Mouse (Mus musculus) ovary, adult 18-20 months (tissue): ENCODE measurements around the gene Mkrn2os.
A peak's percentile ranks its signal among the peaks of the same experiment; 100 is the strongest.
"Not testable (repeated sequence)": the region's sequence is repeated elsewhere in the genome, so short reads cannot be mapped to it uniquely, and the experiment has no call there.

Experiments
- DNase-seq: peaks from one replicate; pipeline ENCODE4 v3.0.0; 2022; ENCODE audit warnings: low spot score, mixed read lengths

The Mkrn2os gene

GRCm38 (mm10) chr6:115592458-115592857, at the start of gene Mkrn2os:
Gene Mkrn2os, minus strand, starts transcription at chr6:115592576.
- no peak for DNase-seq

GRCm38 (mm10) chr6:115638188-115638587, 45.8 kb upstream of the Mkrn2os start:
- not testable (repeated sequence) for DNase-seq

- no peak for DNase-seq
Measured at GRCm38 (mm10) chr6:115634015-115634414, 41.6 kb upstream of the Mkrn2os start.

- DNase-seq, result no peak
Measured at GRCm38 (mm10) chr6:115631056-115631795, 38.9 kb upstream of the Mkrn2os start.

- no peak for DNase-seq
Measured at GRCm38 (mm10) chr6:115626121-115626520, 33.7 kb upstream of the Mkrn2os start.

GRCm38 (mm10) chr6:115620942-115621341, 28.6 kb upstream of the Mkrn2os start:
- no peak for DNase-seq

- no peak for DNase-seq
Measured at GRCm38 (mm10) chr6:115619818-115620217, 27.4 kb upstream of the Mkrn2os start.

GRCm38 (mm10) chr6:115615983-115616382, 23.6 kb upstream of the Mkrn2os start:
- no peak for DNase-seq

- DNase-seq, result no peak
Measured at GRCm38 (mm10) chr6:115613793-115614192, 21.4 kb upstream of the Mkrn2os start.

- no peak for DNase-seq
Measured at GRCm38 (mm10) chr6:115610301-115610700, 17.9 kb upstream of the Mkrn2os start.

GRCm38 (mm10) chr6:115609121-115609520, 16.7 kb upstream of the Mkrn2os start:
- no peak for DNase-seq

- DNase-seq, result no peak
Measured at GRCm38 (mm10) chr6:115607429-115607828, 15.1 kb upstream of the Mkrn2os start.

GRCm38 (mm10) chr6:115606461-115606860, 14.1 kb upstream of the Mkrn2os start:
- DNase-seq, result no peak

GRCm38 (mm10) chr6:115601715-115602523, 9.5 kb upstream of the Mkrn2os start, which contains the start of gene Mkrn2:
Gene Mkrn2, plus strand, starts transcription at chr6:115601902.
- peak; percentile 55 for DNase-seq

GRCm38 (mm10) chr6:115601322-115601714, 8.9 kb upstream of the Mkrn2os start:
- DNase-seq, result no peak

- no peak for DNase-seq
Measured at GRCm38 (mm10) chr6:115595667-115596066, 3.3 kb upstream of the Mkrn2os start.

GRCm38 (mm10) chr6:115594463-115594862, 2.1 kb upstream of the Mkrn2os start:
- no peak for DNase-seq

- no peak for DNase-seq
Measured at GRCm38 (mm10) chr6:115593252-115593651, 876 bp upstream of the Mkrn2os start.

- no peak for DNase-seq
Measured at GRCm38 (mm10) chr6:115591692-115592359, 550 bp downstream of the Mkrn2os start.

- no peak for DNase-seq
Measured at GRCm38 (mm10) chr6:115586321-115586720, 6.1 kb downstream of the Mkrn2os start.

GRCm38 (mm10) chr6:115584176-115584575, 8.2 kb downstream of the Mkrn2os start:
- DNase-seq, result no peak

GRCm38 (mm10) chr6:115583430-115584125, 8.8 kb downstream of the Mkrn2os start:
- no peak for DNase-seq
